Mouse (Mus musculus) hindbrain, embryonic 14.5 days (tissue): Measurements from ENCODE around the gene Sall4. TPM values are rescaled to one million over a fixed set of nuclear protein-coding genes. Genes with fewer than 3 reads are reported as not detected.

ENCODE experiments used
- ATAC-seq: fragments of 200-750 bp; cut with Nextera tagmentation; 2 replicates; pipeline ENCODE4 v1.8.0; 2017; ENCODE audit warnings: moderate number of reproducible peaks, mild to moderate bottlenecking, moderate TSS enrichment, moderate library complexity; ENCODE audit not compliant: low FRiP score
- DNase-seq: peaks from one replicate; pipeline ENCODE4 v3.0.0-alpha.2; 2015; ENCODE audit warnings: low spot score
- H3K27ac ChIP-seq: fragments of 300-500 bp; sonication (generic); 2 replicates; pipeline ENCODE4 v1.5.1; 2014; ENCODE audit warnings: mild to moderate bottlenecking, moderate library complexity
- H3K27me3 ChIP-seq: fragments of 300-500 bp; sonication (generic); 2 replicates; pipeline ENCODE4 v1.6.1; 2014; ENCODE audit warnings: mild to moderate bottlenecking, low read length, mixed read lengths; ENCODE audit not compliant: control insufficient read depth, insufficient read depth
- H3K36me3 ChIP-seq: fragments of 300-500 bp; sonication (generic); replicated peaks from 2 replicates; pipeline ENCODE4 v1.6.1; 2014; ENCODE audit not compliant: control insufficient read depth, insufficient read depth
- H3K4me1 ChIP-seq: fragments of 300-500 bp; sonication (generic); replicated peaks from 2 replicates; pipeline ENCODE4 v1.6.1; 2014; ENCODE audit warnings: antibody characterized with exemption, low read length, mixed read lengths; ENCODE audit not compliant: control insufficient read depth, insufficient read depth
- H3K4me2 ChIP-seq: fragments of 300-500 bp; sonication (generic); replicated peaks from 2 replicates; pipeline ENCODE4 v1.6.1; 2014; ENCODE audit warnings: mild to moderate bottlenecking, moderate library complexity
- H3K4me3 ChIP-seq: fragments of 300-500 bp; sonication (generic); replicated peaks from 2 replicates; pipeline ENCODE4 v1.5.1; 2014; ENCODE audit warnings: mild to moderate bottlenecking, low read length
- H3K9ac ChIP-seq: fragments of 300-500 bp; sonication (generic); 2 replicates; pipeline ENCODE4 v1.6.1; 2014
- H3K9me3 ChIP-seq: fragments of 300-500 bp; sonication (generic); 2 replicates; pipeline ENCODE4 v1.6.1; 2016; ENCODE audit warnings: low read length; ENCODE audit not compliant: control insufficient read depth
- WGBS: fragments of 180-500 bp; shearing (Covaris S2); extraction: QIAGEN DNeasy Blood & Tissue Kit; methylation state at CpG from one replicate; pipeline ENCODE4 v1.1.7; 2014; 5-methylcytosine and 5-hydroxymethylcytosine counted together
- polyA plus RNA-seq: library from polyadenylated mRNA; unstranded; fragments of >200 nt; fragmentation: Nextera tagmentation; extraction: Ambion mirVana; gene quantifications from 2 replicates; pipeline ENCODE4 v1.2.1, GENCODE M21; 2014

The Sall4 gene
- polyA plus RNA-seq, 1 experiment from 2014 or later, result 0.37 TPM

DNA sequence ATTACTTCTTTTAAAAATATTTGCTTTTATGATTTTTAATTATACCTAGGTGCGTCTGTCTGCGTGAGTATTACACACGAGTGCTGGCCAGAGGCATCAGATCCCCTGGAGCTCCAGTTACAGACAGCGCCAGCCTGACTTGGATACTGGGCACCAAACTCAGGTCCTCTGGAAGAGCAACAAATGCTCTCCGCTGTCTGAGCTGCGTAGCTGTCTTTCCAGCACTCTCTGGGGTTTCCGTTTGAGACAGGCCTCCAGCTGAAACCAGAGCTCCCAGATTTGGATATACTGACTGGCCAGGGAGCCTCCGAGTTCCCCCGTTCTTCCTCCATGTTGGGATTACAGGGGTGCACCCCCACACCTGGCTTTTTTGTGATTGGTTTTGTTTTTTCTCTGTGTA lies 12.9 kb upstream of the Sall4 start:
- ATAC-seq (no peak), DNase-seq (no peak)
- WGBS, result 43% methylated on average over 9 of the region's 9 CpGs
- H3K4me1 ChIP-seq, result peaks cover 9% of the 10 kb centered on the region; the same call in 1 of the 2 replicates
- no peaks in the 10 kb centered on the region for H3K9me3 ChIP-seq
- H3K4me3 ChIP-seq, result no peak overlapping the region
- H3K4me2 ChIP-seq, result no peak overlapping the region
- no peaks in the 10 kb centered on the region for H3K27me3 ChIP-seq
- H3K27ac ChIP-seq, result no peak overlapping the region
- no peak overlapping the region for H3K9ac ChIP-seq
- no peaks in the 10 kb centered on the region for H3K36me3 ChIP-seq

DNA sequence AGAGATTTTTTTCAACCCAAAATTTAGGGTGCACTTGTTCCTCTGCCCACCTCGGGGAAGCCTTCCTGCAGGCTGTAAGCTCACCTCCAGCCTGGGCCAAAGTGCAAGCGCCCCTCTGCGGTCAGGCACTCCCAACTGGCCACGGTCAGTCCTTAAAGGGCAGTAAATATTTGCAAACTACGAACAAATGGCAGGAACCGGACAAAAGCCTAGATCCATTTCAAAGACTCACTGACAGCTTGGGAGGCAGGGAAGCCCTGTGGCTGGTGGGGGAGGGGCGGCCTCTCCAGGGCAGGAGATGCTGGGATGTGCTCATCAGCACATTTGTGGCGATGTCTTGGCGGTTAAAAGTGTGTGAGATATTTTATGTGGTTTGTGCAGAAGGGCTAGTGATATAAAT lies 12.3 kb upstream of the Sall4 start:
- Histone ChIP-seq H3K9me3 (no peaks in the 10 kb centered on the region), H3K27ac (no peak overlapping the region), H3K9ac (no peak overlapping the region), H3K4me2 (no peak overlapping the region), H3K4me1 (peaks cover 9% of the 10 kb centered on the region; the same call in 1 of the 2 replicates), H3K27me3 (no peaks in the 10 kb centered on the region), H3K36me3 (no peaks in the 10 kb centered on the region), H3K4me3 (no peak overlapping the region)
- DNase-seq (no peak), ATAC-seq (no peak)
- 5% methylated on average over 9 of the region's 9 CpGs for WGBS

DNA sequence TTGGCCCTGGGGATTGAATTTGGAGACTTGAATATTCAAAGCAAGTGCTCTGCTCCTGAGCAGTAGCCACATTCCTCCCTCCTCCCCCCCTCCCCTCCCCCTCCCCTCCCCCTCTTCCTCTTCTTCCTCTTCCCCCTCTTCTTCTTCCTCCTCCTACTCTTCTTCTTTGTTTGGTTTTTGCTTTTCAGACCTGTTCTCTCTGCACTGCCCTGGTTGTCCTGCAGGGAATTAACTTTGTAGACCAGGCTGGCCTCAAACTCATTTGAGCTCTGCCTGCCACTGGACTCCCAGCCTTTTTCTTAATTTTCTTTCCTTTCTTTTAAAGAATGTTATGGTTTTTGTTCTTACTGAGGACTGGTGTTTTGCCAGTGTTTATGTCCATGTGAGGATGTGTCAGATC lies 9.7 kb upstream of the Sall4 start:
- H3K4me3 ChIP-seq, result no peak overlapping the region
- H3K4me1 ChIP-seq, result peaks cover 9% of the 10 kb centered on the region; the same call in 1 of the 2 replicates
- H3K27me3 ChIP-seq, result no peaks in the 10 kb centered on the region
- no peak for ATAC-seq
- H3K9me3 ChIP-seq, result no peaks in the 10 kb centered on the region
- no peak overlapping the region for H3K27ac ChIP-seq
- H3K9ac ChIP-seq, result no peak overlapping the region
- no peak for DNase-seq
- no peak overlapping the region for H3K4me2 ChIP-seq
- no peaks in the 10 kb centered on the region for H3K36me3 ChIP-seq

DNA sequence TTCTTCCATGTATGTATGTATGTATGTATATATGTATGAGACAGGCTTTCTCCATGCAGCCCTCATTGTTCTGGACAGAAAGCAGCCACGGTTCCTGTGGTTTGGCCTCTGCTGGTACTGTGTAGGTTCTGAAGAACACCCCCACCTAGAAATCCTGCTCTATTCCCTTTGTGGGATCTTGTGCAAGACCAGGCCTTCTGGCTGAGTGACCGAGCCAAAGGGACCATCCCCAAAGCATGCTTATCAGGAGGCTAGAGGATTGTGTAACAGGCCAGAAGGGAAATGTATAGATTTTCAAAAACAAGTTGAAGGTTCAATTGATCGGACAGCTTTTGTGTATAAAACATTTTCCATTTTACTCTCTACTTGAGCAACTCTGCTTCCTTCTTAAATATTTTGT lies 8.5 kb upstream of the Sall4 start:
- H3K9ac ChIP-seq, result no peak overlapping the region
- H3K9me3 ChIP-seq, result no peaks in the 10 kb centered on the region
- H3K4me1 ChIP-seq, result peaks cover 9% of the 10 kb centered on the region; the same call in 1 of the 2 replicates
- H3K4me3 ChIP-seq, result no peak overlapping the region
- no peaks in the 10 kb centered on the region for H3K27me3 ChIP-seq
- no peak overlapping the region for H3K4me2 ChIP-seq
- 81% methylated on average over 3 of the region's 3 CpGs for WGBS
- H3K36me3 ChIP-seq, result no peaks in the 10 kb centered on the region
- no peak for ATAC-seq
- DNase-seq, result no peak
- no peak overlapping the region for H3K27ac ChIP-seq

DNA sequence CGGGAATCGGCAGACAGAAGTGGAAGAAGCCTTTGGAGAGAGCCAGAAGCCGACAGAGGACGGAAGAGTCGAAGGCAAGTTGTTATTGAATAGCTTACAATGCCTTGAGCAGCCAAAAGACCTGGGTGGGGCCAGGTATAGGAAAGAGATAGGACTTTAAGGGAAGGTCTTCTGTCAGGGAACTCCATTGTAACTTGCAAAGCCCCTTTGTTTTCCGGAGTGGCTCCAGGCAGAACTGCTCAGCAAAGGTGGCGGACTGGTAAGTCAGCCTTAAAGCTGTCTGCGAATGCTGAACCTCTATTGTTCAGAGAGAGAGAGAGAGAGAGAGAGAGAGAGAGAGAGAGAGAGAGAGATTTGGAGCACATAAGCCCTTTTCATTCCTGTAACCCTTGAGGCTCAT lies 1.5 kb upstream of the Sall4 start:
- peaks cover 37% of the 10 kb centered on the region for H3K27me3 ChIP-seq
- no peak overlapping the region for H3K4me2 ChIP-seq
- H3K36me3 ChIP-seq, result no peaks in the 10 kb centered on the region
- H3K9ac ChIP-seq, result no peak overlapping the region
- 41% methylated on average over 8 of the region's 8 CpGs for WGBS
- H3K9me3 ChIP-seq, result no peaks in the 10 kb centered on the region
- DNase-seq (no peak), ATAC-seq (no peak)
- peaks cover 15% of the 10 kb centered on the region for H3K4me1 ChIP-seq
- no peak overlapping the region for H3K27ac ChIP-seq
- no peak overlapping the region for H3K4me3 ChIP-seq

DNA sequence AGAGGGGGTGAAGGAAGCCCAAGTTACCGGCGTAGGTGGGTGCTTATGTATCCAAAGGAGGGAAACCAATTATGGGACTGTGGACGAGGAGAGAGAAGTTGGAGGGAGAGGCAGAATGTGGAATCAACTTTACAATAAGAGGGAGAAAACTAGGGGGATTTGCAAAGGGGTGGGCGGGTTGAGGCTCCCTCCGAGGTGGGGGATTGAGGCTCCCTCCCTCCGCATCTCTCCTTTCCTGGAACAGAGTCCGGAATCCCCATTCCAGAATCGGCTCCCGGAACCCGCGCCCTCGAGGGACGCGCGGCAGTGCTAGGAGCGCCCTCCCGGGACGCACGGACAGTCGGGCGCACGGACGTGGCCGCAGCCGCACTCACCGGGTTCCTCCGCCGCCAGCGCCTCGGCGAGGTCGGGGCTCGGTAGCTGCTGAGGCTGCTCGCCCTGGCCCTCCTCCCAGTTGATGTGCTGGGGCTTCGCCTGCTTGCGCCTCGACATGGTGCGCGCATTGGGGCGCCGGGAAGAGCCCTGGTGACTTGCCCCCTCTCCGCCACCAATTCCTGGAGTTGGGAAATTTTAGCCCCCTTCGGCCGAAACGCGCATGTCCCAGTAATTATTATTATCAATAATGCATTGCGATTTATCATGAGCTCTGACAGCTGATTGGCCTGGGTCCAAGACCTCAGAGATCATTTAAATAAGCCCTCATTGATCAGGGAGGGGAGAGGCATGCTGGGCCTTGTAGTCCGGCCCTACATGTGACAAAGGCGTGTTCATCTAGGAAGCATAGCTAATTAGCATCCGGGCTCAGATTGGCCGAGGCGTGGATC lies 993 bp downstream of the Sall4 start:
- ATAC-seq (peak; percentile 70), DNase-seq (peak; percentile 77)
- Histone ChIP-seq H3K27me3 (peaks cover 44% of the 10 kb centered on the region), H3K4me2 (peak overlapping the region; percentile 92), H3K36me3 (no peaks in the 10 kb centered on the region), H3K27ac (no peak overlapping the region), H3K4me3 (peak overlapping the region; percentile 48), H3K9me3 (no peaks in the 10 kb centered on the region), H3K9ac (peak overlapping the region; percentile 62), H3K4me1 (peaks cover 24% of the 10 kb centered on the region)
- 1% methylated on average over 42 of the region's 52 CpGs for WGBS

DNA sequence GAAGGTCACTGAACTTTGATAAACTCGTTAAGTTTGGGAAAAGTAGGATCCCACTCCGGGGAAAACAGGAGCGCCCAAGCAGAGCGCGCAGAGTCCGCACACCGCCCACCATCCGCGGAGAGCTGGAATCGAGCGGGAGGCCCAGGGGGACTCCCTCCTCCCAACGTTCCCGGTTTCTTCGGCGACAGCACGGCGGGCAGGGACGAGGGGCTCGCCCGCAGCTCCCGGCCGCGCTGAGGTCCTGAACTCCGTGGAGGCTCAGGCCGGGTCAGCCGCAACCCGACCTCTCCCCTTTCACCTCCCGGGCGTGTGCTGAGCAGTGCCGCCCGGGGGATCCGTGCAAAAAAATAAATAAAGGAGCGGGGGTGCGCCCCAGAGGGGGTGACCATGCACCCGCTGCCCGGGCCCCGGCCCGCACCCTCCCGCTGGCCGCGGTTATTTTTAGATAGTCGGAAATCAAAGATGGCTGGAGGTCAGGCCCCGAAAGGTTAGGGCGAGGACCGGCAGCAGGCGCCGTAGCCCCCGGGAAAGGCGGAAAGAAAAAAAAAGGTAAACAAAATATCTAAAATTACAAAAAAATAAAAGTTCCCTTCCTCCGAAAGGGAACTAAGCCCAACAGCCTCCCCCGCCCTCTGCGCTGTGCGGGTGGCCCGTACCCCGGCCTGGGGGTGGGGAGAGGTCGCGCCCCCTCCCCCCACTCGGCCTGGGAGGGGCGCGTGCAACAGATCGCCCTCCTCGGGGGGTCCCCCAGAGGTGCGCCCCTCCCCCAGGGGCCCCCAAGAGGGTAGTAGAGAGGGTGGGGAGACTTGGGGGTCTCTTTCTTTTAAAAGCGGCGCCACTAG lies 1.8 kb downstream of the Sall4 start:
- H3K9ac ChIP-seq, result peak overlapping the region; percentile 62
- peak overlapping the region; percentile 92 for H3K4me2 ChIP-seq
- H3K27me3 ChIP-seq, result peaks cover 44% of the 10 kb centered on the region
- DNase-seq (no peak), ATAC-seq (no peak)
- H3K27ac ChIP-seq, result no peak overlapping the region
- WGBS, result under 1% methylated on average over 65 of the region's 65 CpGs
- H3K4me3 ChIP-seq, result peak overlapping the region; percentile 48
- no peaks in the 10 kb centered on the region for H3K9me3 ChIP-seq
- H3K36me3 ChIP-seq, result no peaks in the 10 kb centered on the region
- H3K4me1 ChIP-seq, result peaks cover 24% of the 10 kb centered on the region

DNA sequence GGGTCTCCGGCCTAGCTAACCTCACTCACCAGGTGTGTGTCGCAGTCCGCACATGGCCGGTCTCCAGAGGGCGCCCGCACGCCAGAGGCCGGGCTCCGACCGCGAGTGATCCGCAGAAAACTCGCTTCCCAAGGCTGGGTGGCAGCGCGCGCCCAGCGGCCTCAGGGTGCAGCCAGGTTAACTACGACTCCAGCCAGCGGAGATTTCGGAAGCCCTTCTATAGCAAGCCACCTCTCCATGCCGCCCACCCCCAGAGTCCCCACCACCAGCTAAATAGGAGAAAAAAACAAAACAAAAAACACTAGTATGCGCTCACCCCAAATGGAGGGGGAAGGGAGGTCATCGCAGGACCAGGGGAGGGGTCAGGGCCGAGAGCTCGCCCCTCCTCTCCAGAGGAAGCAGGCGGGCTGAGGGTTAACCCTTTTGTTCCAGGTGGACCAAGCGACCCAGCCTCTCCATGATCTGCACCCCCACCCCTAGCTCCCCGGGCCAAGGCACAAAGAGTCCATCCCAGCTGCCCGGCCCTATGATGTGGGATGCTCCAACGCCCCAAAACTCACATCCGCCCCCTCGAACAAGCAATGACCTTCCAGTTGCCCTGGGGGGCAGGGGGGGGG lies 2.6 kb downstream of the Sall4 start:
- peaks cover 44% of the 10 kb centered on the region for H3K27me3 ChIP-seq
- peak overlapping the region; percentile 48 for H3K4me3 ChIP-seq
- H3K4me2 ChIP-seq, result peak overlapping the region; percentile 92
- H3K27ac ChIP-seq, result no peak overlapping the region
- H3K9me3 ChIP-seq, result no peaks in the 10 kb centered on the region
- ATAC-seq (0 out of 2 replicates have a peak, but pooled peaks have one; percentile 13), DNase-seq (no peak)
- WGBS, result 0% methylated on average over 32 of the region's 32 CpGs
- peaks cover 24% of the 10 kb centered on the region for H3K4me1 ChIP-seq
- no peaks in the 10 kb centered on the region for H3K36me3 ChIP-seq
- no peak overlapping the region; the same call in 1 of the 2 replicates for H3K9ac ChIP-seq

DNA sequence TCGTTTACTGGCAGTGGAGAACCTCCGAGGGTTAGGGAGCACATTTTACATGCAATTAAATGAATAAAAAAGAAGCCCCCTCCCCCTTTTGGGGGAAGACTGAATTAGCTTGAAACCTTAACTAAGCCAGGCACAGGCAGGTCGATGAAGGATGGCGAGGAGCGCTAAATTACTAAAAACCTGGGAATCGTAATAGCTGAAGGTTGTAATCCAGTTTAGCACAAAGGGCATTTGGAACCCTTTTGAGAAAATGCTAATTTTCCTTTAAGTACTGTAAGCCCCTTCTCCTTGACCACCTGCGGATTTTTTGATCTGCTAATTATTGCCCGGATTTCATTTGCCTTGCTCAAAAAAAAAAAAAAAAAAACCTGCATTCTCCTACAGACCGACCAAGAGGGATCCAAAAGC lies 3.3 kb downstream of the Sall4 start:
- H3K27me3 ChIP-seq, result peaks cover 44% of the 10 kb centered on the region
- DNase-seq (no peak), ATAC-seq (no peak)
- no peak overlapping the region for H3K27ac ChIP-seq
- H3K4me3 ChIP-seq, result no peak overlapping the region; the same call in 1 of the 2 replicates
- H3K9ac ChIP-seq, result no peak overlapping the region
- H3K9me3 ChIP-seq, result no peaks in the 10 kb centered on the region
- no peaks in the 10 kb centered on the region for H3K36me3 ChIP-seq
- WGBS, result 7% methylated on average over 9 of the region's 9 CpGs
- H3K4me1 ChIP-seq, result peaks cover 24% of the 10 kb centered on the region
- peak overlapping the region; percentile 92 for H3K4me2 ChIP-seq
